Mouse (Mus musculus): ENCODE data around the gene Mpc1. TPM values are rescaled to one million over a fixed set of nuclear protein-coding genes. Genes with fewer than 3 reads are reported as not detected.
"Not testable (repeated sequence)": the region's sequence is repeated elsewhere in the genome, so short reads cannot be mapped to it uniquely, and the experiment has no call there.

The Mpc1 gene
- polyA plus RNA-seq, 1 experiment: 24.5 TPM

DNA sequence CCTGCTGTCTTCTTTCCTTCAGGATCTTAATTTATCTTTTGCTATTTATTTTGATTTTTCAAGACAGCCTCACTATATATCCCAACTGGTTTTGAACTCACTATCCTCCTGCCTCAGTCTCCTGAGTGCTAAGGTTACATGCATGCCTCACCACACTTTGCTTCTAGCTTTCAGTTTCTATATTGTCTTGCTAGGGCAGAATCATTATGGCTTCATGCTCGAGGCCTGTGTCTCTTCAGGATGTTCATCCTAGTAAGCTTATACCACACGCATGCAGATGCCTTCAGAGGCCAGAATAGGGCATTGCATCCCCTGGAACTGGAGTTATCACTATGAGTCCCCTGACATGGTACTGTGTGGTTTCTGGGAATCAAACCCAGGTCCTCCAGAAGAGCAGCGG is 27.8 kb upstream of the Mpc1 start:
- Histone ChIP-seq H3K36me3 (ENCODE audit: control insufficient read depth, insufficient read depth, low read length) (peaks cover 5% of the 10 kb centered on the region), H3K27me3 (ENCODE audit: control insufficient read depth, insufficient read depth, low read length) (no peaks in the 10 kb centered on the region), H3K4me3 (ENCODE audit: extremely low read depth, insufficient read depth, insufficient read length) (no peak overlapping the region), H3K27ac (ENCODE audit: insufficient read depth, low read length) (no peak overlapping the region), H3K4me1 (ENCODE audit: control insufficient read depth, insufficient read depth, insufficient read length) (peaks cover 11% of the 10 kb centered on the region; the same call in 1 of the 2 replicates)
- DNase-seq (ENCODE audit: low read depth in 1 of 2, low spot score in 2 of 2): no peak
- no peak for TF ChIP-seq POLR2A (IDR thresholded peaks at IDR 0.05; ENCODE audit: low read depth, low read length)
- no peak for TF ChIP-seq CTCF (IDR thresholded peaks at IDR 0.05; ENCODE audit: extremely low read depth, insufficient read depth, insufficient read length, insufficient replicate concordance)
- WGBS: 60% methylated on average over 3 of the region's 3 CpGs

DNA sequence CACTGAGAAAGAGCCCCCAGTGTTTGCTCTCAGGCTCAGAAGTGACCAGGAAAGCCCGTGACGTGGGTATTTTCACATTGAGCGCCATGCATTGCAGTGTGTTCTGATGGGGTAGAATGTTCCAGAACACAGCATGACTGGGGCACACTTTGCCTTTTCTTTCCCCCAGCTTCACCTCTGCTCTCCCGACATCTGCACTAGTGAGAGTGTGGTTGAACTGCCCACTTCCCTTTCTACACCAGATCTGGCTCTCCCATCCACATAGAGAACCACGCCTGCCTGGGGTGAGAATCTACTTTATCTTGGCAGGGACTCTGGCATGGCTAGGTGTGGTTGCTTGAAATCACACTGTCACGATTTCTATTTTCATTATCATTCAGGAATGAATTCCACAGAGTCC is 27.1 kb upstream of the Mpc1 start:
- WGBS: 20% methylated on average over 6 of the region's 6 CpGs
- Histone ChIP-seq H3K4me1 (ENCODE audit: control insufficient read depth, insufficient read depth, insufficient read length) (peaks cover 11% of the 10 kb centered on the region; the same call in 1 of the 2 replicates), H3K36me3 (ENCODE audit: control insufficient read depth, insufficient read depth, low read length) (peaks cover 3% of the 10 kb centered on the region), H3K27me3 (ENCODE audit: control insufficient read depth, insufficient read depth, low read length) (no peaks in the 10 kb centered on the region), H3K4me3 (ENCODE audit: extremely low read depth, insufficient read depth, insufficient read length) (no peak overlapping the region), H3K27ac (ENCODE audit: insufficient read depth, low read length) (no peak overlapping the region)
- no peak for TF ChIP-seq POLR2A (IDR thresholded peaks at IDR 0.05; ENCODE audit: low read depth, low read length)
- no peak for TF ChIP-seq CTCF (IDR thresholded peaks at IDR 0.05; ENCODE audit: extremely low read depth, insufficient read depth, insufficient read length, insufficient replicate concordance)
- DNase-seq (ENCODE audit: low read depth in 1 of 2, low spot score in 2 of 2): no peak

- Histone ChIP-seq H3K27me3 (ENCODE audit: control insufficient read depth, insufficient read depth, low read length) (no peaks in the 10 kb centered on the region), H3K27ac (ENCODE audit: insufficient read depth, low read length) (no peak overlapping the region), H3K4me1 (ENCODE audit: control insufficient read depth, insufficient read depth, insufficient read length) (peaks cover 11% of the 10 kb centered on the region; the same call in 1 of the 2 replicates), H3K4me3 (ENCODE audit: extremely low read depth, insufficient read depth, insufficient read length) (no peak overlapping the region), H3K36me3 (ENCODE audit: control insufficient read depth, insufficient read depth, low read length) (peaks cover 2% of the 10 kb centered on the region)
- WGBS: 76% methylated on average over 8 of the region's 8 CpGs
- DNase-seq (ENCODE audit: low read depth in 1 of 2, low spot score in 2 of 2): no peak
- TF ChIP-seq POLR2A (IDR thresholded peaks at IDR 0.05; ENCODE audit: low read depth, low read length) (no peak), CTCF (IDR thresholded peaks at IDR 0.05; ENCODE audit: extremely low read depth, insufficient read depth, insufficient read length, insufficient replicate concordance) (no peak)
Measured at GRCm38 (mm10) chr17:8256982-8257381, 25.7 kb upstream of the Mpc1 start.

DNA sequence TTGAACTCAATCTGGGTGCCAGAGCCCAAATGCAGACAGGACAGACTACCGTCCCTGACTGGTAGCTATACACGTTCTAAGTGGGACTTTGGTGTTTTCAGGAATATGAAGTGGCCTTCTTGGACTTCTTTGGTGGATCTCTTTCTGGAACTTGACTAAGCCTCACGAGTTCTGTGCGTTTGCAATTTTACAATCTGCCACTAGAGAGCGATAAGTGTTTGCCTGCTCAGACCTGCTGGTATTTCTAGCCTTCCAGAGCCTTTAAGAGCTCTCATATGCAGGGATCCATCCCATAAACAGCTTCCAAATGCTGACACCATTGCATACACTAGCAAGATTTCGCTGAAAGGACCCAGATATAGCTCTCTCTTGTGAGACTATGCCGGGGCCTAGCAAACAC is 18.1 kb upstream of the Mpc1 start:
- DNase-seq (ENCODE audit: low read depth in 1 of 2, low spot score in 2 of 2): peak in 1 of 2 experiments; percentile 33
- not testable (repeated sequence) for H3K4me3 ChIP-seq (ENCODE audit: extremely low read depth, insufficient read depth, insufficient read length); H3K27ac ChIP-seq (ENCODE audit: insufficient read depth, low read length); H3K4me1 ChIP-seq (ENCODE audit: control insufficient read depth, insufficient read depth, insufficient read length); H3K27me3 ChIP-seq (ENCODE audit: control insufficient read depth, insufficient read depth, low read length); H3K36me3 ChIP-seq (ENCODE audit: control insufficient read depth, insufficient read depth, low read length)
- peak; percentile 39; the same call in 1 of the 2 replicates for TF ChIP-seq CTCF (IDR thresholded peaks at IDR 0.05; ENCODE audit: extremely low read depth, insufficient read depth, insufficient read length, insufficient replicate concordance)
- WGBS: 13% methylated on average over 7 of the region's 7 CpGs

DNA sequence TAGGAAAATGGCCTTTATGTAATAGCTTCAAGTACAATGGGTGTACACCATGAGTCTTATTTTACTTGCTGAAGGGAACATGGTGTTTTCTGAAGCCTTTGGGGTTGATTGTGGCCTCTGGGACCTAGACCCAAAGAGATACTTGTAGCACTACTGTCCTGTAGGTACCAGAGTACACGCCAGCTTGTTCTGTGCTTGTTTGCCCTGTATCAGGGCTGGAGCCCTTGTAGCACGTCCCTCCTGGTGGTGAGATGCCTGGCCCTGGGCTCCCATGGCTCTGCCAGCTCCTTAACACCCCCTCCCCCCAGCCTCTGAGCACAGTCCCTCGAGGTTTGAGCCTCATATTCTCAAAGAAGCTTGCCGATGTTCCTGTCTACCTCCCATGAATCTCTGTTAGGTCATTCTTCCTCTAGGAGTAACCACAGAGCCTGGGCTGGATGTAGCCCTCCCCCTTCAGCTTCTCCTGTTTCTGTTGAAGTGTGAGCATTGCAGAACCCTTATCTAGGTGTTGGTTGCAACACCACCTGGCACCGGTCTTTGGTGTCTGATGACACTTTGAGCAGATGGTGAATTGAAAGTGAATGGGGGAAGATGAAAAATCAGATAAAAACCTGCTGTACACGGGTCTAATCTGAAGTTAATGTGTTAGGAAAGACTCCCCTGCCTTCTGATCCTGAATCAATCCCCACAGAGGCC is 10.5 kb upstream of the Mpc1 start:
- no peak for DNase-seq (ENCODE audit: low read depth in 1 of 2, low spot score in 2 of 2)
- TF ChIP-seq POLR2A (IDR thresholded peaks at IDR 0.05; ENCODE audit: low read depth, low read length) (no peak), CTCF (IDR thresholded peaks at IDR 0.05; ENCODE audit: extremely low read depth, insufficient read depth, insufficient read length, insufficient replicate concordance) (no peak)
- no peaks in the 10 kb centered on the region for H3K27me3 ChIP-seq (ENCODE audit: control insufficient read depth, insufficient read depth, low read length)
- H3K27ac ChIP-seq (ENCODE audit: insufficient read depth, low read length): no peak overlapping the region
- 37% methylated on average over 6 of the region's 6 CpGs for WGBS
- H3K36me3 ChIP-seq (ENCODE audit: control insufficient read depth, insufficient read depth, low read length): no peaks in the 10 kb centered on the region
- H3K4me3 ChIP-seq (ENCODE audit: extremely low read depth, insufficient read depth, insufficient read length): no peak overlapping the region
- H3K4me1 ChIP-seq (ENCODE audit: control insufficient read depth, insufficient read depth, insufficient read length): no peaks in the 10 kb centered on the region

GRCm38 (mm10) chr17:8272951-8273350 is 9.8 kb upstream of the Mpc1 start:
- Histone ChIP-seq H3K27me3 (ENCODE audit: control insufficient read depth, insufficient read depth, low read length) (no peaks in the 10 kb centered on the region), H3K4me3 (ENCODE audit: extremely low read depth, insufficient read depth, insufficient read length) (no peak overlapping the region), H3K4me1 (ENCODE audit: control insufficient read depth, insufficient read depth, insufficient read length) (no peaks in the 10 kb centered on the region), H3K27ac (ENCODE audit: insufficient read depth, low read length) (no peak overlapping the region), H3K36me3 (ENCODE audit: control insufficient read depth, insufficient read depth, low read length) (no peaks in the 10 kb centered on the region)
- DNase-seq (ENCODE audit: low read depth in 1 of 2, low spot score in 2 of 2): no peak
- 75% methylated on average over 6 of the region's 6 CpGs for WGBS
- TF ChIP-seq POLR2A (IDR thresholded peaks at IDR 0.05; ENCODE audit: low read depth, low read length): no peak
- no peak for TF ChIP-seq CTCF (IDR thresholded peaks at IDR 0.05; ENCODE audit: extremely low read depth, insufficient read depth, insufficient read length, insufficient replicate concordance)

DNA sequence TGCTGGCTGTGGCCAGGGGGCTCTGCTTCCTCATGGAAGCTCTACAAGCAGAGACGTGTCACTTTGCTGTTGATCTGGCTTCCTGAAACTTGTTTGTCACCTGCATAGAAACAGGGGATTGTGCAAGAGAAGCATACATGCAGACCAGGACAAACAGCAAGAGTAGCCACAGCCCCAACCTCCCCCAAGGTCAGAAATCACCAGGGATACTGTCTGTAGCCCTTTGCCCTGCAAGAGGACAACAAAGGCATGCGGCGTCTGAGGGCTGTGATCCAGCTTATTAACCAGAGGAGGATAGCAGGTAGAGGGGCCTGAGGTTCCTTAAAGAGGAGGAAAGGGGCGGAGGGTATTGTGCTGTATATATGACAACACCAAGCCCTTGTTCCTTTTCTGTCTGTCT is 6.6 kb upstream of the Mpc1 start:
- WGBS: 77% methylated on average over 4 of the region's 4 CpGs
- H3K27me3 ChIP-seq (ENCODE audit: control insufficient read depth, insufficient read depth, low read length): no peaks in the 10 kb centered on the region
- H3K36me3 ChIP-seq (ENCODE audit: control insufficient read depth, insufficient read depth, low read length): no peaks in the 10 kb centered on the region
- no peak for DNase-seq (ENCODE audit: low read depth in 1 of 2, low spot score in 2 of 2)
- no peak overlapping the region for H3K4me3 ChIP-seq (ENCODE audit: extremely low read depth, insufficient read depth, insufficient read length)
- no peaks in the 10 kb centered on the region for H3K4me1 ChIP-seq (ENCODE audit: control insufficient read depth, insufficient read depth, insufficient read length)
- TF ChIP-seq CTCF (IDR thresholded peaks at IDR 0.05; ENCODE audit: extremely low read depth, insufficient read depth, insufficient read length, insufficient replicate concordance): no peak
- H3K27ac ChIP-seq (ENCODE audit: insufficient read depth, low read length): no peak overlapping the region
